Mouse (Mus musculus) spleen, adult 2 months (tissue): ENCODE measurements around the gene Atp2c2. TPM values are rescaled to one million over a fixed set of nuclear protein-coding genes. Genes with fewer than 3 reads are reported as not detected.

Source experiments
- DNase-seq, 2 experiments: peaks; one replicate each; pipeline versions ENCODE4 v3.0.0 to v3.0.0-alpha.2; 2012 to 2021; ENCODE audit warnings: low spot score in 2 of 2, low read depth in 1 of 2
- H3K27ac ChIP-seq: fragments of 200-500 bp; 2 replicates; pipeline ENCODE4 v1.5.1; 2012; ENCODE audit warnings: low read length, inconsistent platforms; ENCODE audit not compliant: insufficient read depth
- H3K27me3 ChIP-seq: fragments of 200-500 bp; 2 replicates; pipeline ENCODE4 v1.6.1; 2012; ENCODE audit warnings: mild to moderate bottlenecking, moderate library complexity, low read length, inconsistent platforms; ENCODE audit not compliant: control insufficient read depth, insufficient read depth
- H3K36me3 ChIP-seq: fragments of 200-500 bp; 2 replicates; pipeline ENCODE4 v1.6.1; 2012; ENCODE audit warnings: mild to moderate bottlenecking, low read length, inconsistent platforms; ENCODE audit not compliant: control insufficient read depth, insufficient read depth
- H3K4me1 ChIP-seq: fragments of 200-500 bp; 2 replicates; pipeline ENCODE4 v1.6.1; 2011; ENCODE audit warnings: inconsistent platforms; ENCODE audit not compliant: control insufficient read depth, insufficient read depth, insufficient read length
- H3K4me3 ChIP-seq: fragments of 200-500 bp; 2 replicates; pipeline ENCODE4 v1.5.1; 2011; ENCODE audit warnings: mild to moderate bottlenecking, inconsistent platforms; ENCODE audit not compliant: insufficient read depth, insufficient read length; ENCODE audit errors: extremely low read depth
- CTCF ChIP-seq: fragments of 200-500 bp; IDR thresholded peaks from 2 replicates; pipeline ENCODE4 v1.5.1; 2011; ENCODE audit warnings: mild to moderate bottlenecking, inconsistent platforms; ENCODE audit not compliant: insufficient read depth, insufficient read length, insufficient replicate concordance; ENCODE audit errors: extremely low read depth
- POLR2A ChIP-seq: fragments of 200-500 bp; IDR thresholded peaks from 2 replicates; pipeline ENCODE4 v1.6.1; 2011; ENCODE audit warnings: low read depth, low read length, inconsistent platforms
- WGBS: fragments of 180-500 bp; shearing (Covaris S2); methylation state at CpG from one replicate; pipeline ENCODE4 v1.1.7; 2018; 5-methylcytosine and 5-hydroxymethylcytosine counted together
- polyA plus RNA-seq: library from polyadenylated mRNA; depleted of rRNA; stranded (reverse); fragments of >200 nt; gene quantifications from 2 replicates; pipeline ENCODE4 v1.2.3, GENCODE M21; 2012

Atp2c2 gene
- polyA plus RNA-seq, 1 experiment = 0.28 TPM

DNA sequence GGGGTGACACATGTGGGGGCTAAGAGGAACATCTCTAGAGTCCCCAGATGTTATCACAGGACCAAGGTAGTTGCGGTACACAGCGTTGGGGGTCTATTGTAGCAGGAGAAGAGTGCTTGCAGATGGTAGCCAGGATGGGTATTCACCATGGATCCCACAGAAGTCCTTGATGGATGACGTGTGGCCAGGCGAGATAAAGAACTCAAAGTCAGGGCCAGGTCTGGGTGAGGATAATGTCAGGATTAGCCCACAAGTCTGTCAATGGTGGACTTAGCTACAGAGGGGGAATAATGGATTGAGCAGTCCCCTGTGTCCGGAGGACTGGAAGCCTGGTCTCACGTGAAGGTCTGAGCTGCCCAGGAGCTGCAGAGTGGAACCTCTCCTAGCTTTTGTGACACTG lies 24.8 kb downstream of the Atp2c2 start:
- 89% methylated on average over 6 of the region's 6 CpGs for WGBS
- no peak for DNase-seq
- H3K27me3 ChIP-seq = no peaks in the 10 kb centered on the region
- no peak overlapping the region for H3K27ac ChIP-seq
- H3K4me1 ChIP-seq = no peaks in the 10 kb centered on the region
- H3K36me3 ChIP-seq = no peaks in the 10 kb centered on the region
- TF ChIP-seq CTCF (no peak), POLR2A (no peak)
- no peak overlapping the region for H3K4me3 ChIP-seq

DNA sequence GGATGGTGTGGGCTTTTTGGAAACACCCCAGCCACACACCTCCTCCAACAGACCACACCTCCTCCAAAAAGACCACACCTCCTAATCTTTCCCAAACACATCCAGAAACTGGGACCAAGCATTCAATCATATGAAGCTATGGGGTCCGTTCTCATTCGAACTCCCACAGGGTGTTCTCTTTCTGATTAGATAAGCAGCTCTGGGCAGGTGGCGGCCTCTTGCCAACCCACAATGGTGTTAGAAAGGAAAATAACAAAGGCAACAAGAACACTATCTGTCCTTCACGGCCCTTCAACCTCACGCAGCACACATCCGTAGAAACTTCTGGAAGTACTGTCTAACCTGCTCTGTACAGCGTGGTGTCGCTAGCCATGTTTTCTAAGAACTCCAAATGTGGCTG lies 27.3 kb downstream of the Atp2c2 start:
- no peaks in the 10 kb centered on the region for H3K4me1 ChIP-seq
- TF ChIP-seq POLR2A (no peak), CTCF (no peak)
- no peaks in the 10 kb centered on the region for H3K36me3 ChIP-seq
- H3K4me3 ChIP-seq = no peak overlapping the region
- DNase-seq = no peak
- no peak overlapping the region for H3K27ac ChIP-seq
- 84% methylated on average over 8 of the region's 8 CpGs for WGBS
- H3K27me3 ChIP-seq = no peaks in the 10 kb centered on the region

DNA sequence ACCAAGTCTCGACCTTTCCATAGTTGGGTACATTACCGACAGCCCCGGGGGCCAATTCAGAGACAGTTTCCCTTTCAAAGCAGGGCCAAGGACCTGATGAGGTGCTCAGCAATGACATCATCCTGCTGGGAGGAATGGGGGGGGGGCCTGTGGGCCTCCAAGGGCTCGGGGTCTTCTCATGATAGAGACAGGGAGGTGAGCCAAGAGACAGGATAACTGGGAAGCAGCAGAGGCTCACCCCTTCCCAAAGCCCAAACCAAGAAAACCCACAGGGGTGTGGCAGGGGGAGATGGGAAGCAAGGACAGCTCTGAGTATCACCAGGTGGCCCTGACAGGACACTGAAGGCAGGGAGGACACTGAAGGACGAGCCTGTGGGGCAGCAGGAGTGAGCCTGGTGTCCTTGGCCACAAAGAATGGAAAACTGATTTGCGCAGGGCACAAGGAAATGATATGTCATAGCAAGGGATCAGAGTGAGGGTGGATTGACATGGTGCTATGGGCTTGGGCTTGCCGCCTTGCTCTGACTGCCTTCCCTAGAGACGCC lies 28.6 kb downstream of the Atp2c2 start:
- H3K4me1 ChIP-seq = no peaks in the 10 kb centered on the region
- WGBS = 83% methylated on average over 8 of the region's 8 CpGs
- no peak overlapping the region for H3K4me3 ChIP-seq
- no peak for DNase-seq
- no peaks in the 10 kb centered on the region for H3K36me3 ChIP-seq
- no peaks in the 10 kb centered on the region for H3K27me3 ChIP-seq
- no peak overlapping the region for H3K27ac ChIP-seq
- TF ChIP-seq CTCF (no peak), POLR2A (no peak)

DNA sequence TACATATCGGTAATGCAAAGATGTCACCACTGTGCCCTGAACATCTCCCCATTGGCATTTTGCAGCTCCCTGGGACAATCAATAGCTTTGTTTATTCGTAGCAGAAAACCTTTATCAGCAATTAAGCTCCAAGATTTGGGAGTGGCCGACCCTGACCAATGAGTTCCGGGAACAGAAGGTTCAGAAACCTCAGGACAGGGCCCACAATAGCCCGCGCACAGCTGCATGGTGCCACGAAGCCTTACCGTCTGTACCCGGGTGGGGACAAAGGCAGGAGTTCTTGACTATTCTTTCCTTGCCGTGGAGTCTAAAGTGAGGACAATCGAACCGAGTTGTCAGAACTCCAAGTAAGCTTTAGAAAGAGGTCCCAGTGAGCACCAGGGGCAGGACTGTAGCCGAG lies 32.3 kb downstream of the Atp2c2 start:
- Histone ChIP-seq H3K4me1 (no peaks in the 10 kb centered on the region), H3K27me3 (no peaks in the 10 kb centered on the region), H3K27ac (no peak overlapping the region), H3K36me3 (no peaks in the 10 kb centered on the region), H3K4me3 (no peak overlapping the region)
- TF ChIP-seq CTCF = no peak
- no peak for TF ChIP-seq POLR2A
- no peak for DNase-seq
- 85% methylated on average over 13 of the region's 13 CpGs for WGBS

DNA sequence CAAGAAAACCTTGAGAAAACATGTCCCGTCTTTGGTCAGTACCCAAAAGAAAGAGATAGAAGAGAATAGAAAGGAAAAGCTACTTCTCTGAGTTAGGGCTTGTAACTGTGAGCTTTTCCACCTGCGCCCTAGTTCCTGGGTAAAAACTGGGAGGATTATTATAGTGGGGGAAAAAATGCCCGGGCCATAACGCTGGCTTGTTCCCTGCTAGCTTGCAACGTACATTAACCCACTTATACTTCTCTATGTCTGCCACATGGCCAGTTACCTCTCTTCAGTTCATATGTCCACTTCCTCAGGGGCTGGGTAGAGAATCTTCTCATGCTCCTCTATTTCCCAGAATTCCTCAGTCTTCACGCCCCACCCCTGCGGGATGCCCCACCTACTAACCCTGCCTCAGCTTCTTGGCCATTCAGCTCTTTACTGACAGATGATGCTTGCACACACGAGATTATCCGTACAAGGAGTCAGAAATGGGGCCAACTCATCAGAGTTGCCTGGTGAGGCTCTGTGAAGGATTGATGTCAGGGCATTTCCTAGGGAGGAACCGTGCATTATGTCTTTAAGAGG lies 36.6 kb downstream of the Atp2c2 start:
- no peak for DNase-seq
- Histone ChIP-seq H3K4me1 (no peaks in the 10 kb centered on the region), H3K27me3 (no peaks in the 10 kb centered on the region), H3K27ac (no peak overlapping the region), H3K36me3 (no peaks in the 10 kb centered on the region), H3K4me3 (no peak overlapping the region)
- WGBS = 89% methylated on average over 10 of the region's 10 CpGs
- TF ChIP-seq CTCF = no peak

DNA sequence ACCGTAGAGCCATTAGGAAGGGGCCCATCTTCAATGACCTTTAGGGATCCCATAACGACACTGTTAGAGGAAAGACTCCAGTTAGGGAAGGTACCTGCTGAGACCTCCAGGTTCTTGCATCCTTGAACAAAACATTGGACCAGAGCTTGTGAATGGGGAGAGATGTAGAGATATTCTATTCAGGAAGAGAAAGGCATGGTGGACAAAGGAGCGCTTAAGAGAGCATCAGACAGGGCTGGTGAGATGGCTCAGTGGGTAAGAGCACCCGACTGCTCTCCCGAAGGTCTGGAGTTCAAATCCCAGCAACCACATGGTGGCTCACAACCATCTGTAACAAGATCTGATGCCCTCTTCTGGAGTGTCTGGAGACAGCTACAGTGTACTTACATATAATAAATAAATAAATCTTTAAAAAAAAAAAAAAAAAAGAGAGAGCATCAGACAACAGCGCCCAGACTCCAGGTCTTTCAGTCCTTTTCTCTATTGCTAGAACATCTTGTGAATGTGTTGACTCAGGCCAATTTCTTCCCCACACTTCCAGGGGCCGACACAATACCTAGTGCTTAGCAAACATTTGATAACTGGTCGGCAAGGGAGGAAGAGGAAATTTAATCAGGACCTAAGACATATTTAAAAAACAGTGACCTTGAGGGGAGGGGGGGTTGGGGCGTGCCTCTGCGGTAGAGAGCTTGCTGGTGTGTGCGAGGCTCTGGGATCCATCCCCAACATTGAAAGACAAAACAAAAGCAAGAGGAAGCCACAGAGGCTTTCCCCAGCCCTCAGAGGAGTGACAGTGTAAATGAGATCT lies 37.5 kb downstream of the Atp2c2 start:
- no peaks in the 10 kb centered on the region for H3K4me1 ChIP-seq
- WGBS = 68% methylated on average over 11 of the region's 11 CpGs
- no peak for TF ChIP-seq POLR2A
- TF ChIP-seq CTCF = no peak
- DNase-seq = no peak
- H3K27ac ChIP-seq = no peak overlapping the region
- no peaks in the 10 kb centered on the region for H3K36me3 ChIP-seq
- H3K4me3 ChIP-seq = no peak overlapping the region
- H3K27me3 ChIP-seq = no peaks in the 10 kb centered on the region

DNA sequence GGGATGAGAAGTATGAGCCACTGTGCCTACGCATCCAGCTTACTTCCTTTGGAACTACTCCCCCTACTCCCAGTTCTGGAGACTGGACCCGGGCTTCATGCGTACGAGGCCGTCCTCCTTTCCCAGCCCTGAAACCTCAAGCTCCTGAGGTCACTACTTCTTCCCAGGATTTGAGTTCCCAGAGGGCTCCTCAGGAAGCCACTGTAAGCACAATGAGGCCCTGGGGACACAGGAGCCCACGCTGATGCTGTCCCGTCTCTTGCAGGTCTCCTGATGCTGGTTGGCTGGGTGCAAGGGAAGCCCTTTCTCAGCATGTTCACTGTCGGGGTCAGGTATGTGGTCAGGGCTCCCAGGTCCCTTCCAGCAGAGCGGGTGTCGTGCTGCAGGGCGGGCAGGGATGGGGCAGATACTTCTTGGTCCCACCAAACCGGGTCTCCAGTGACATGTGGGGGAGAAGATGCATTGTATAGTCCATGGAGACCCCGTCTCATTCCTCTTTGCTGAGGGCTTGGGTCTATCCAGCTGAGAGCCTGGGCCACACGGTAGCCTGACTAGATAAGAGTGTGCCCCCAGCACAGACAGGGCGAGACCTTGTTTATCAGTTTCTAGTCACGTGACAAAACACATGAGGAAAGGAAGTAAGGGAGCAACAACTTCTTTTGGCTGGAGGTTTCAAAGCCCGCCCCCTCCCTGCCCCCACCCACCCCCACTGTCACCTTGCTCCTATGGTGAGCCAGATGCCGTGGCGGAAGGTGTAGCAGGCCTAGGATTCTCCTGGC lies 38.5 kb downstream of the Atp2c2 start:
- Histone ChIP-seq H3K4me3 (no peak overlapping the region), H3K27ac (no peak overlapping the region), H3K27me3 (no peaks in the 10 kb centered on the region), H3K36me3 (no peaks in the 10 kb centered on the region), H3K4me1 (no peaks in the 10 kb centered on the region)
- no peak for DNase-seq
- WGBS = 73% methylated on average over 19 of the region's 19 CpGs
- TF ChIP-seq CTCF (no peak), POLR2A (no peak)
